Mouse (Mus musculus): ENCODE results near the gene Pck1. TPM values are rescaled to one million over a fixed set of nuclear protein-coding genes. Genes with fewer than 3 reads are reported as not detected.

Pck1 gene
- polyA plus RNA-seq, 1 experiment: 0.04 TPM

DNA sequence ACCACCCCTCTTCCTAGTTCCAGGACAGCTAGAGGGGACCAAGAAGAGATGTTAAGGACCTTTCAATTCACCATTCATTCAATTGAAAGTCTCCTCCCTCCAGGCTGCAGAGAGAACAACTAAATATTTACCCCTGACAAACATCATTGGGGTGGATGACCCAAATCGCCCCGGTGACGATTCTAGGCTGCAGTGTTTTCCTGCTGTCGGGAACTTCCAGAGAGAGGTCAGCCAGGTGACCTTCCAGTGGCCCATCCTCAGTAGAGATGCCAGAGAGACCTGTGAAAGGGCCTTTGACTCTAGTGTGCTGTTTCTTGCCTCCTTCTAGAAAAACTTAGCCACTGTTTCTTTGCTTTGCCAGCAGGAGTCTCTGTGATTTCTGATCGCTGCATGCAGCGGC, 6.1 kb upstream of the Pck1 start:
- H3K27ac ChIP-seq (ENCODE audit: insufficient read depth, low read length): no peak overlapping the region
- TF ChIP-seq POLR2A (IDR thresholded peaks at IDR 0.05; ENCODE audit: extremely low read depth, insufficient read depth, low read length) (no peak), CTCF (IDR thresholded peaks at IDR 0.05; ENCODE audit: extremely low read depth, insufficient read depth, low read length) (no peak)
- H3K4me3 ChIP-seq (ENCODE audit: insufficient read depth, low read length): no peak overlapping the region
- H3K4me1 ChIP-seq (ENCODE audit: control insufficient read depth, insufficient read depth, low read length): no peaks in the 10 kb centered on the region

DNA sequence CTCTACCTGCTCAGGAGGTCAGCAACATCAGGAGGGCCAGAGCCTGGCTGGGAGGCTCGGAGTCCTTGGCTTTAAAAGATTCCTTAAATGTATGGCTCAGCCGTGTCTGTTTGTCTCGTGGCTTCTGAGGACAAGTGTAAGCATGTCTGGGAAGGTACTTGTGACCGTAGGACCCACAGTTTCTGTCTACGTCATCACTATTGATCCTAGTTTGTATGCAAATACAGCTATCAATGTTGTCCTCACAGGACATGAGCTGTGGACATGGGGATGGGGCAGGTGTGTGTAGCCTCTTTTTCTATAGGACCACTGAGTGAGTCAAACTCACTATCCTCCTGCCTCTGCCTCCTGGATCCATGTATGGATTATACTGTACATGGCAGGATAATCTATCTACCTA, 4.8 kb upstream of the Pck1 start:
- Histone ChIP-seq H3K4me1 (ENCODE audit: control insufficient read depth, insufficient read depth, low read length) (no peaks in the 10 kb centered on the region), H3K4me3 (ENCODE audit: insufficient read depth, low read length) (no peak overlapping the region), H3K27ac (ENCODE audit: insufficient read depth, low read length) (no peak overlapping the region)
- TF ChIP-seq POLR2A (IDR thresholded peaks at IDR 0.05; ENCODE audit: extremely low read depth, insufficient read depth, low read length) (no peak), CTCF (IDR thresholded peaks at IDR 0.05; ENCODE audit: extremely low read depth, insufficient read depth, low read length) (no peak)

GRCm38 (mm10) chr2:173151352-173151751, 1.5 kb upstream of the Pck1 start:
- no peak for TF ChIP-seq POLR2A (IDR thresholded peaks at IDR 0.05; ENCODE audit: extremely low read depth, insufficient read depth, low read length)
- no peak for TF ChIP-seq CTCF (IDR thresholded peaks at IDR 0.05; ENCODE audit: extremely low read depth, insufficient read depth, low read length)
- Histone ChIP-seq H3K4me3 (ENCODE audit: insufficient read depth, low read length) (no peak overlapping the region), H3K27ac (ENCODE audit: insufficient read depth, low read length) (no peak overlapping the region)

GRCm38 (mm10) chr2:173151784-173152284, 1.0 kb upstream of the Pck1 start:
- no peaks in the 10 kb centered on the region for H3K4me1 ChIP-seq (ENCODE audit: control insufficient read depth, insufficient read depth, low read length)

More at GRCm38 (mm10) chr2:173151352-173151751, 1.5 kb upstream of the Pck1 start:
- no peaks in the 10 kb centered on the region for H3K4me1 ChIP-seq (ENCODE audit: control insufficient read depth, insufficient read depth, low read length)

GRCm38 (mm10) chr2:173153266-173153665, 418 bp downstream of the Pck1 start:
- H3K4me3 ChIP-seq (ENCODE audit: insufficient read depth, low read length): no peak overlapping the region
- no peaks in the 10 kb centered on the region for H3K4me1 ChIP-seq (ENCODE audit: control insufficient read depth, insufficient read depth, low read length)
- H3K27ac ChIP-seq (ENCODE audit: insufficient read depth, low read length): no peak overlapping the region
- TF ChIP-seq POLR2A (IDR thresholded peaks at IDR 0.05; ENCODE audit: extremely low read depth, insufficient read depth, low read length) (no peak), CTCF (IDR thresholded peaks at IDR 0.05; ENCODE audit: extremely low read depth, insufficient read depth, low read length) (no peak)

More at GRCm38 (mm10) chr2:173151784-173152284, 1.0 kb upstream of the Pck1 start:
- Histone ChIP-seq H3K27ac (ENCODE audit: insufficient read depth, low read length) (no peak overlapping the region), H3K4me3 (ENCODE audit: insufficient read depth, low read length) (no peak overlapping the region)
- TF ChIP-seq CTCF (IDR thresholded peaks at IDR 0.05; ENCODE audit: extremely low read depth, insufficient read depth, low read length) (no peak), POLR2A (IDR thresholded peaks at IDR 0.05; ENCODE audit: extremely low read depth, insufficient read depth, low read length) (no peak)

GRCm38 (mm10) chr2:173154513-173154912, 1.7 kb downstream of the Pck1 start:
- H3K4me1 ChIP-seq (ENCODE audit: control insufficient read depth, insufficient read depth, low read length): no peaks in the 10 kb centered on the region

DNA sequence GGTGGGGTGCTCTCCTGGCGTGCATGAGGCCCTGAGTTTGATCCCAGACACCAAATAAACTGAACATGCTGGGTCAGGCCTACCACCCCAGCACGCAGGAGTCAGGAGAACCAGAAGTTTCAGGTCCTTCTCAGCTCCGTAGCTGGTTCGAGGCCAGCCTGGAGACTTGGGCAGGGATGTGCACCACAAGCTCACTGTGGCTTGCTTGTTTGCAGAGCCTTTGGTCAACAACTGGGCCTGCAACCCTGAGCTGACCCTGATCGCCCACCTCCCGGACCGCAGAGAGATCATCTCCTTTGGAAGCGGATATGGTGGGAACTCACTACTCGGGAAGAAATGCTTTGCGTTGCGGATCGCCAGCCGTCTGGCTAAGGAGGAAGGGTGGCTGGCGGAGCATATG, 2.1 kb downstream of the Pck1 start:
- Histone ChIP-seq H3K27ac (ENCODE audit: insufficient read depth, low read length) (no peak overlapping the region), H3K4me1 (ENCODE audit: control insufficient read depth, insufficient read depth, low read length) (no peaks in the 10 kb centered on the region), H3K4me3 (ENCODE audit: insufficient read depth, low read length) (no peak overlapping the region)
- TF ChIP-seq POLR2A (IDR thresholded peaks at IDR 0.05; ENCODE audit: extremely low read depth, insufficient read depth, low read length) (no peak), CTCF (IDR thresholded peaks at IDR 0.05; ENCODE audit: extremely low read depth, insufficient read depth, low read length) (no peak)

More at GRCm38 (mm10) chr2:173154513-173154912, 1.7 kb downstream of the Pck1 start:
- Histone ChIP-seq H3K4me3 (ENCODE audit: insufficient read depth, low read length) (no peak overlapping the region), H3K27ac (ENCODE audit: insufficient read depth, low read length) (no peak overlapping the region)
- no peak for TF ChIP-seq CTCF (IDR thresholded peaks at IDR 0.05; ENCODE audit: extremely low read depth, insufficient read depth, low read length)
- no peak for TF ChIP-seq POLR2A (IDR thresholded peaks at IDR 0.05; ENCODE audit: extremely low read depth, insufficient read depth, low read length)

- no peaks in the 10 kb centered on the region for H3K4me1 ChIP-seq (ENCODE audit: control insufficient read depth, insufficient read depth, low read length)
- no peak overlapping the region for H3K4me3 ChIP-seq (ENCODE audit: insufficient read depth, low read length)
- no peak overlapping the region for H3K27ac ChIP-seq (ENCODE audit: insufficient read depth, low read length)
- TF ChIP-seq CTCF (IDR thresholded peaks at IDR 0.05; ENCODE audit: extremely low read depth, insufficient read depth, low read length) (no peak), POLR2A (IDR thresholded peaks at IDR 0.05; ENCODE audit: extremely low read depth, insufficient read depth, low read length) (no peak)
These were observed 3.1 kb downstream of the Pck1 start for GRCm38 (mm10) chr2:173155907-173156306.

DNA sequence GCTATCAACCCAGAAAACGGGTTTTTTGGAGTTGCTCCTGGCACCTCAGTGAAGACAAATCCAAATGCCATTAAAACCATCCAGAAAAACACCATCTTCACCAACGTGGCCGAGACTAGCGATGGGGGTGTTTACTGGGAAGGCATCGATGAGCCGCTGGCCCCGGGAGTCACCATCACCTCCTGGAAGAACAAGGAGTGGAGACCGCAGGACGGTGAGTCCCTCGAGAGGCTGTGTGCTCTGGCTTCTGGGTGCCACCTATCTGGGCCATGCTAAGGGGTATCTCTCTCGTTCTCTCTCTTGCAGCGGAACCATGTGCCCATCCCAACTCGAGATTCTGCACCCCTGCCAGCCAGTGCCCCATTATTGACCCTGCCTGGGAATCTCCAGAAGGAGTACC, 4.1 kb downstream of the Pck1 start:
- no peak overlapping the region for H3K4me3 ChIP-seq (ENCODE audit: insufficient read depth, low read length)
- TF ChIP-seq POLR2A (IDR thresholded peaks at IDR 0.05; ENCODE audit: extremely low read depth, insufficient read depth, low read length) (no peak), CTCF (IDR thresholded peaks at IDR 0.05; ENCODE audit: extremely low read depth, insufficient read depth, low read length) (no peak)
- H3K4me1 ChIP-seq (ENCODE audit: control insufficient read depth, insufficient read depth, low read length): no peaks in the 10 kb centered on the region
- no peak overlapping the region for H3K27ac ChIP-seq (ENCODE audit: insufficient read depth, low read length)

DNA sequence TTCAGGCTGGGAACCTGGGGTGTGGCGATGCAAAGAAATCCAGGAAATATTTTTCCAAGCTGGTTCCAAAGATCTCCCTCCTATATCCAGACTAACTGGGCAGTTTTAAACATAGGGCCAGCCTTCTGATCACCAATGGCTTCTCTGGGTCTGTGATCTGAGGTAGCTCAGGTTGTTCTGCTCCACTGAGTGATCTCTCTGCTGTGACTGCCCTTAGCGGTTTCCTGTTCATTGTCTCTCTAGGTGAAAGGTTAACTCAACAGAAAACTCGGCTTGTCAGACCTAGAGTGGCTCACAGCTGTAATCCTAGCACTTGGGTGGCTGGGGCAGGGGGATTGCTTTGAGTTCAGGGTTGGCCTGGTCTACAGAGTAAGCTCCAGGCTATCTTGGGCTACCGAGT, 4.5 kb downstream of the Pck1 start:
- TF ChIP-seq CTCF (IDR thresholded peaks at IDR 0.05; ENCODE audit: extremely low read depth, insufficient read depth, low read length): no peak
- no peak for TF ChIP-seq POLR2A (IDR thresholded peaks at IDR 0.05; ENCODE audit: extremely low read depth, insufficient read depth, low read length)
- Histone ChIP-seq H3K4me1 (ENCODE audit: control insufficient read depth, insufficient read depth, low read length) (no peaks in the 10 kb centered on the region), H3K4me3 (ENCODE audit: insufficient read depth, low read length) (no peak overlapping the region), H3K27ac (ENCODE audit: insufficient read depth, low read length) (no peak overlapping the region)

Measured in cortical plate, adult 2 months (tissue).